Mouse (Mus musculus) C2C12 (cell line): ENCODE measurements at regions not wholly inside any gene's neighbourhood (a gene's known extent, or its start where the extent isn't known, plus 50 kb on each side); places are given as distances from the start of the nearest gene placed in this dataset.

Experiments used
- CTCF ChIP-seq: IDR thresholded peaks from one replicate; pipeline ENCODE4 v1.5.1; 2011; ENCODE audit not compliant: control insufficient read depth, insufficient read depth, insufficient read length
- MYOD1 ChIP-seq: IDR thresholded peaks from one replicate; pipeline ENCODE4 v1.6.1; 2011; ENCODE audit warnings: low read depth; ENCODE audit not compliant: control insufficient read depth, insufficient read length

GRCm38 (mm10) chr11:18558665-18559064, 460.1 kb downstream of the Meis1 start:
- TF ChIP-seq MYOD1 (no peak), CTCF (no peak)
